Mouse (Mus musculus) MEL (cell line): ENCODE data around the gene Ankrd24. TPM values are rescaled to one million over a fixed set of nuclear protein-coding genes. Genes with fewer than 3 reads are reported as not detected.

Source experiments
- DNase-seq: peaks from one replicate; pipeline ENCODE4 v3.0.0; 2011; ENCODE audit warnings: low read depth, low spot score
- H3K27ac ChIP-seq: 2 replicates; pipeline ENCODE4 v1.5.1; 2012; ENCODE audit warnings: low read depth, mild to moderate bottlenecking, control low read depth, low read length, moderate library complexity; ENCODE audit not compliant: control insufficient read depth
- H3K27me3 ChIP-seq, 2 experiments: fragments of 150-350 bp in 1 of 2; sonication (generic) in 1 of 2; 2 replicates each; pipeline ENCODE4 v1.6.1; 2012; ENCODE audit warnings: low read length in 2 of 2, mild to moderate bottlenecking in 2 of 2, improper control_type of control experiment in 1 of 2, moderate library complexity in 1 of 2; ENCODE audit not compliant: insufficient read depth in 2 of 2, control insufficient read depth in 1 of 2
- H3K36me3 ChIP-seq, 2 experiments: 2 replicates each; pipeline ENCODE4 v1.6.1; 2012 to 2014; ENCODE audit warnings: low read length in 2 of 2, improper control_type of control experiment in 1 of 2, inconsistent platforms in 1 of 2, mild to moderate bottlenecking in 1 of 2; ENCODE audit not compliant: insufficient read depth in 2 of 2, control insufficient read depth in 1 of 2
- H3K4me1 ChIP-seq, 2 experiments: fragments of 150-350 bp in 1 of 2; sonication (generic) in 1 of 2; 2 replicates each; pipeline ENCODE4 v1.6.1; 2012; ENCODE audit warnings: low read length in 2 of 2, improper control_type of control experiment in 1 of 2, mild to moderate bottlenecking in 1 of 2; ENCODE audit not compliant: insufficient read depth in 2 of 2, control insufficient read depth in 1 of 2
- H3K4me3 ChIP-seq, 2 experiments: fragments of 150-350 bp in 1 of 2; sonication (generic) in 1 of 2; 2 replicates each; pipeline ENCODE4 v1.5.1; 2012; ENCODE audit warnings: low read depth in 2 of 2, low read length in 2 of 2, mild to moderate bottlenecking in 2 of 2, moderate library complexity in 2 of 2, control low read depth in 1 of 2, improper control_type of control experiment in 1 of 2; ENCODE audit not compliant: control insufficient read depth in 1 of 2, insufficient read depth in 1 of 2
- H3K79me2 ChIP-seq: 2 replicates; pipeline ENCODE4 v1.6.1; 2012; ENCODE audit warnings: mild to moderate bottlenecking, low read length, moderate library complexity; ENCODE audit not compliant: control insufficient read depth, poor library complexity, insufficient read depth
- H3K9ac ChIP-seq: 2 replicates; pipeline ENCODE4 v1.6.1; 2012; ENCODE audit warnings: low read depth, mild to moderate bottlenecking, control low read depth, low read length, moderate library complexity; ENCODE audit not compliant: control insufficient read depth, poor library complexity, severe bottlenecking
- H3K9me3 ChIP-seq: fragments of 150-350 bp; sonication (generic); replicated peaks from 2 replicates; pipeline ENCODE4 v1.6.1; 2012; ENCODE audit warnings: mild to moderate bottlenecking, low read length, improper control_type of control experiment, moderate library complexity; ENCODE audit not compliant: insufficient read depth
- CHD2 ChIP-seq: IDR thresholded peaks from 2 replicates; pipeline ENCODE4 v1.6.1; 2011; ENCODE audit warnings: low read length, improper control_type of control experiment
- CTCF ChIP-seq, 3 experiments: IDR thresholded peaks in 2 of 3; conservative IDR thresholded peaks in 1 of 3; 2 replicates each; pipeline ENCODE4 v1.5.1; 2011 to 2012; ENCODE audit warnings: low read length in 3 of 3, low read depth in 2 of 3, mild to moderate bottlenecking in 2 of 3, improper control_type of control experiment in 1 of 3, inconsistent platforms in 1 of 3, mixed read lengths in 1 of 3, moderate library complexity in 1 of 3; ENCODE audit not compliant: control insufficient read depth in 1 of 3, insufficient read depth in 1 of 3, poor library complexity in 1 of 3, severe bottlenecking in 1 of 3
- E2F4 ChIP-seq: IDR thresholded peaks from 2 replicates; pipeline ENCODE4 v1.6.1; 2011; ENCODE audit warnings: low read depth, low read length, improper control_type of control experiment, borderline replicate concordance
- ELF1 ChIP-seq: IDR thresholded peaks from 2 replicates; pipeline ENCODE4 v1.6.1; 2014; ENCODE audit warnings: low read depth, mild to moderate bottlenecking, inconsistent platforms, low read length, improper control_type of control experiment, moderate library complexity
- GABPA ChIP-seq: IDR thresholded peaks from 2 replicates; pipeline ENCODE4 v1.6.1; 2012; ENCODE audit warnings: low read depth, mild to moderate bottlenecking, inconsistent platforms, low read length, improper control_type of control experiment, moderate library complexity
- GATA1 ChIP-seq: IDR thresholded peaks from 2 replicates; pipeline ENCODE4 v1.6.1; 2011; ENCODE audit warnings: low read depth, low read length, improper control_type of control experiment
- KAT2A ChIP-seq: conservative IDR thresholded peaks from 2 replicates; pipeline ENCODE4 v1.6.1; 2012; ENCODE audit warnings: low read depth, low read length, improper control_type of control experiment, inconsistent platforms
- MEF2A ChIP-seq: IDR thresholded peaks from 2 replicates; pipeline ENCODE4 v1.6.1; 2014; ENCODE audit warnings: low read depth, mild to moderate bottlenecking, inconsistent platforms, low read length, improper control_type of control experiment; ENCODE audit not compliant: poor library complexity, insufficient replicate concordance, severe bottlenecking; ENCODE audit errors: extremely low read depth
- MXI1 ChIP-seq: IDR thresholded peaks from 2 replicates; pipeline ENCODE4 v1.6.1; 2011; ENCODE audit warnings: mild to moderate bottlenecking, low read depth, low read length, improper control_type of control experiment
- MYC ChIP-seq: IDR thresholded peaks from 2 replicates; pipeline ENCODE4 v1.6.1; 2011; ENCODE audit warnings: low read depth, mild to moderate bottlenecking, low read length, improper control_type of control experiment, moderate library complexity
- NELFE ChIP-seq: IDR thresholded peaks from 2 replicates; pipeline ENCODE4 v1.6.1; 2011; ENCODE audit warnings: low read depth, low read length, improper control_type of control experiment
- NRF1 ChIP-seq: IDR thresholded peaks from 2 replicates; pipeline ENCODE4 v1.6.1; 2014; ENCODE audit warnings: low read depth, mild to moderate bottlenecking, inconsistent platforms, low read length, improper control_type of control experiment, moderate library complexity; ENCODE audit not compliant: poor library complexity, insufficient read depth, severe bottlenecking
- POLR2A ChIP-seq, 2 experiments: IDR thresholded peaks; 2 replicates each; pipeline ENCODE4 v1.6.1; 2011 to 2012; ENCODE audit warnings: low read length in 2 of 2, mild to moderate bottlenecking in 2 of 2, control low read depth in 1 of 2, improper control_type of control experiment in 1 of 2, low read depth in 1 of 2, moderate library complexity in 1 of 2; ENCODE audit not compliant: control insufficient read depth in 1 of 2, insufficient read depth in 1 of 2, poor library complexity in 1 of 2
- RAD21 ChIP-seq: IDR thresholded peaks from 2 replicates; pipeline ENCODE4 v1.6.1; 2011; ENCODE audit warnings: mild to moderate bottlenecking, low read depth, low read length, improper control_type of control experiment
- RCOR1 ChIP-seq: IDR thresholded peaks from 2 replicates; pipeline ENCODE4 v1.6.1; 2012; ENCODE audit warnings: low read depth, mild to moderate bottlenecking, inconsistent platforms, low read length, improper control_type of control experiment
- SIN3A ChIP-seq: IDR thresholded peaks from 2 replicates; pipeline ENCODE4 v1.6.1; 2012; ENCODE audit warnings: low read length, improper control_type of control experiment, inconsistent platforms
- TAL1 ChIP-seq: IDR thresholded peaks from 2 replicates; pipeline ENCODE4 v1.6.1; 2012; ENCODE audit warnings: mild to moderate bottlenecking, inconsistent platforms, low read length, moderate library complexity, mixed read lengths
- ZC3H11A ChIP-seq: IDR thresholded peaks from 2 replicates; pipeline ENCODE4 v1.6.1; 2012; ENCODE audit warnings: low read depth, mild to moderate bottlenecking, inconsistent platforms, low read length, improper control_type of control experiment
- ZNF384 ChIP-seq: IDR thresholded peaks from 2 replicates; pipeline ENCODE4 v1.6.1; 2012; ENCODE audit warnings: low read depth, mild to moderate bottlenecking, inconsistent platforms, low read length, improper control_type of control experiment
- polyA plus RNA-seq, 2 experiments: library from polyadenylated mRNA; stranded (reverse) in 1 of 2; unstranded in 1 of 2; fragments of >175 nt in 1 of 2; fragments of >200 nt in 1 of 2; gene quantifications; 2 replicates each; pipeline versions ENCODE4 v1.2.1 to v1.2.4; 2012; ENCODE audit warnings: low replicate concordance in 2 of 2, low read depth in 1 of 2; ENCODE audit not compliant: insufficient read length in 2 of 2, insufficient read depth in 1 of 2, missing spikeins in 1 of 2
- total RNA-seq: library from RNA; depleted of rRNA; stranded (reverse); fragments of 300-350 nt; gene quantifications from 2 replicates; pipeline ENCODE4 v1.2.3, GENCODE M21; 2012

Ankrd24 gene
- total and polyA plus RNA-seq, 3 experiments = 4.5 to 14.6 TPM; not detected in 1

- DNase-seq = no peak
- H3K4me1 ChIP-seq = no peaks in the 10 kb centered on the region
- H3K27me3 ChIP-seq = no peaks in the 10 kb centered on the region; a peak in 1 of 4 replicates
- H3K9ac ChIP-seq = no peak overlapping the region
- TF ChIP-seq KAT2A (no peak), CTCF (IDR thresholded peaks at IDR 0.05 in 2 of 3, conservative IDR thresholded peaks at IDR 0.05 in 1 of 3; ENCODE audit: control insufficient read depth in 1 of 3, insufficient read depth in 1 of 3, low read depth in 2 of 3, low read length in 3 of 3, poor library complexity in 1 of 3, severe bottlenecking in 1 of 3) (no peak), NELFE (no peak), NRF1 (no peak), TAL1 (no peak), POLR2A (IDR thresholded peaks at IDR 0.05; ENCODE audit: control insufficient read depth in 1 of 2, insufficient read depth in 1 of 2, low read depth in 1 of 2, low read length in 2 of 2, poor library complexity in 1 of 2) (no peak), MYC (no peak), SIN3A (no peak), RCOR1 (no peak), ZC3H11A (no peak), ELF1 (no peak), GATA1 (no peak), GABPA (no peak)
- no peak overlapping the region for H3K4me3 ChIP-seq
- H3K79me2 ChIP-seq = no peaks in the 10 kb centered on the region
- H3K9me3 ChIP-seq = no peaks in the 10 kb centered on the region
- H3K27ac ChIP-seq = no peak overlapping the region
- no peaks in the 10 kb centered on the region for H3K36me3 ChIP-seq
Observed at GRCm38 (mm10) chr10:81615486-81615885, 12.9 kb upstream of the Ankrd24 start.

- TF ChIP-seq ZNF384 = no peak
- no peak for TF ChIP-seq CHD2
- TF ChIP-seq MEF2A = no peak
- TF ChIP-seq NRF1 = no peak
- no peak for TF ChIP-seq MXI1
- no peak for TF ChIP-seq RAD21
- no peak for TF ChIP-seq ELF1
- TF ChIP-seq E2F4 = no peak
- no peak for TF ChIP-seq RCOR1
- no peaks in the 10 kb centered on the region for H3K36me3 ChIP-seq
- no peaks in the 10 kb centered on the region; a peak in 1 of 4 replicates for H3K27me3 ChIP-seq
- H3K9me3 ChIP-seq = no peaks in the 10 kb centered on the region
- H3K9ac ChIP-seq = no peak overlapping the region
- 0 out of 4 replicates have a peak, but pooled peaks cover 0 to 3% of the 10 kb centered on the region in 2 experiments for H3K4me1 ChIP-seq
- H3K4me3 ChIP-seq = no peak overlapping the region
- DNase-seq = no peak
- H3K79me2 ChIP-seq = no peaks in the 10 kb centered on the region
- no peak overlapping the region for H3K27ac ChIP-seq
Observed at GRCm38 (mm10) chr10:81619976-81620375, 8.4 kb upstream of the Ankrd24 start.
